Mouse (Mus musculus) testis, adult 2 months (tissue): ENCODE data around the gene Mgat5b.

Source experiments
- CTCF ChIP-seq: fragments of 200-500 bp; IDR thresholded peaks from 2 replicates; pipeline ENCODE4 v1.5.1; 2012; ENCODE audit warnings: low read depth, mild to moderate bottlenecking, inconsistent platforms, low read length, moderate library complexity; ENCODE audit not compliant: control insufficient read depth, insufficient read depth, insufficient replicate concordance
- POLR2A ChIP-seq: fragments of 200-500 bp; IDR thresholded peaks from 2 replicates; pipeline ENCODE4 v1.6.1; 2012; ENCODE audit warnings: low read depth, mild to moderate bottlenecking, inconsistent platforms, low read length, moderate library complexity; ENCODE audit not compliant: control insufficient read depth

DNA sequence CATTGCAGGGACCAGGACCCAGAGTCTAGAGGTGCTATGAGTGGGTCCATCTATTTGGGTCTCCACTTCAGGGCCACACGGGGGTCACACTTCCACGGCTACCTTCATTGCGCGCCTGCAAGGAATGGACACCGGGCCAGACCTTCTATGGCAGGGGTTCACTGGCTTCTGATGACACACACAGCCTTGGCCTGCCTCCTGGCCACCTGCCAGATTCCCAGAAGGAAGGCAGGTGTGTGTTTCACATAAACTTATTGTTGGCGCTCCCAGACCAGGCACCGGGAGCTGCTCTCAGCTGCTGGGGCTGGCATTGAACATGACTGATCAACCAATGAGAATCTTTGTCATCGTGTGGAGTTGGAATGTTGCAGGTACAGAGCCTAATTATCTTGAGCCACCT is 40.2 kb upstream of the Mgat5b start:
- TF ChIP-seq CTCF (no peak), POLR2A (no peak)
